Mouse (Mus musculus) lung, adult 10 weeks (tissue): Measurements from ENCODE around the gene Arhgap22. TPM values are rescaled to one million over a fixed set of nuclear protein-coding genes. Genes with fewer than 3 reads are reported as not detected.

Experiments
- polyA plus RNA-seq: library from polyadenylated mRNA; stranded (reverse); fragments of 350-450 nt; fragmentation: Illumina TruSeq; extraction: RNeasy Lipid Tissue Mini Kit (QIAGEN cat#74804); gene quantifications from one replicate; pipeline ENCODE4 v1.2.3, GENCODE M21; 2014; ENCODE audit warnings: low read depth, low replicate concordance; ENCODE audit not compliant: insufficient read depth

Arhgap22 gene
- polyA plus RNA-seq, result 11.7 TPM

GRCm38 (mm10) chr14:33213823-33214766, at the start of gene Arhgap22:
TSS of gene Arhgap22 (plus strand) at chr14:33214026.

GRCm38 (mm10) chr14:33185068-33185800, 28.6 kb upstream of the Arhgap22 start, which contains the start of gene Wdfy4:
TSS of gene Wdfy4 (minus strand) at chr14:33185508.

Other genes starting within 250 kb of the Arhgap22 start
- 1.7 TPM for gene Lrrc18, start 222.6 kb upstream of the Arhgap22 start, polyA plus RNA-seq
- gene Wdfy4, start 28.5 kb upstream of the Arhgap22 start, polyA plus RNA-seq, result 5.0 TPM
- gene Mapk8, start 233.1 kb downstream of the Arhgap22 start, polyA plus RNA-seq, result 7.2 TPM